Mouse (Mus musculus): ENCODE measurements around the gene Inpp5b. TPM values are rescaled to one million over a fixed set of nuclear protein-coding genes. Genes with fewer than 3 reads are reported as not detected.
"Not testable (repeated sequence)": the region's sequence is repeated elsewhere in the genome, so short reads cannot be mapped to it uniquely, and the experiment has no call there.

Gene Inpp5b
- polyA plus RNA-seq, 1 experiment from 2014 or later: 20.8 TPM

GRCm38 (mm10) chr4:124708200-124708517 lies 33.5 kb upstream of the Inpp5b start:
- peaks cover 22% of the 10 kb centered on the region for H3K4me1 ChIP-seq (ENCODE audit: control insufficient read depth, insufficient read depth, low read length)
- H3K36me3 ChIP-seq (ENCODE audit: control insufficient read depth, insufficient read depth, low read length); H3K9me3 ChIP-seq (replicated peaks; ENCODE audit: control insufficient read depth, low read length); H3K4me3 ChIP-seq (ENCODE audit: low read depth, low read length); H3K9ac ChIP-seq (ENCODE audit: low read length); ATAC-seq; H3K27ac ChIP-seq (ENCODE audit: low read depth, low read length); DNase-seq (ENCODE audit: low spot score): not testable (repeated sequence)
- 18% methylated on average over 1 of the region's 1 CpGs for WGBS
- H3K4me2 ChIP-seq (ENCODE audit: low read length): peak overlapping the region; percentile 51; the same call in 1 of the 2 replicates
- H3K27me3 ChIP-seq (replicated peaks; ENCODE audit: control insufficient read depth, insufficient read depth, low read length): peaks cover 15% of the 10 kb centered on the region; the same call in 1 of the 2 replicates

GRCm38 (mm10) chr4:124708518-124709477 lies 32.9 kb upstream of the Inpp5b start:
- DNase-seq (ENCODE audit: low spot score): peak; percentile 65
- 3% methylated on average over 39 of the region's 41 CpGs for WGBS
- peak overlapping the region; percentile 23 for H3K4me3 ChIP-seq (ENCODE audit: low read depth, low read length)

GRCm38 (mm10) chr4:124709961-124710446 lies 31.6 kb upstream of the Inpp5b start:
- H3K27ac ChIP-seq (ENCODE audit: low read depth, low read length): no peak overlapping the region
- DNase-seq (ENCODE audit: low spot score) (no peak), ATAC-seq (no peak)
- WGBS: 6% methylated on average over 18 of the region's 18 CpGs
- H3K36me3 ChIP-seq (ENCODE audit: control insufficient read depth, insufficient read depth, low read length): no peaks in the 10 kb centered on the region
- H3K27me3 ChIP-seq (replicated peaks; ENCODE audit: control insufficient read depth, insufficient read depth, low read length): peaks cover 15% of the 10 kb centered on the region; the same call in 1 of the 2 replicates
- H3K9me3 ChIP-seq (replicated peaks; ENCODE audit: control insufficient read depth, low read length): no peaks in the 10 kb centered on the region
- H3K4me2 ChIP-seq (ENCODE audit: low read length): peak overlapping the region; percentile 34; the same call in 1 of the 2 replicates
- peaks cover 11% of the 10 kb centered on the region; the same call in 1 of the 2 replicates for H3K4me1 ChIP-seq (ENCODE audit: control insufficient read depth, insufficient read depth, low read length)
- peak overlapping the region; percentile 25; the same call in 1 of the 2 replicates for H3K9ac ChIP-seq (ENCODE audit: low read length)
- no peak overlapping the region for H3K4me3 ChIP-seq (ENCODE audit: low read depth, low read length)

More at GRCm38 (mm10) chr4:124708518-124709477, 32.9 kb upstream of the Inpp5b start:
- peak overlapping the region; percentile 56 for H3K9ac ChIP-seq (ENCODE audit: low read length)
- H3K9me3 ChIP-seq (replicated peaks; ENCODE audit: control insufficient read depth, low read length): no peaks in the 10 kb centered on the region
- ATAC-seq: peak; percentile 52
- H3K27me3 ChIP-seq (replicated peaks; ENCODE audit: control insufficient read depth, insufficient read depth, low read length): peaks cover 15% of the 10 kb centered on the region; the same call in 1 of the 2 replicates
- H3K4me1 ChIP-seq (ENCODE audit: control insufficient read depth, insufficient read depth, low read length): peaks cover 18% of the 10 kb centered on the region
- H3K4me2 ChIP-seq (ENCODE audit: low read length): peak overlapping the region; percentile 51
- H3K27ac ChIP-seq (ENCODE audit: low read depth, low read length): 0 out of 2 replicates have a peak overlapping the region, but pooled peaks have one; percentile 21
- no peaks in the 10 kb centered on the region for H3K36me3 ChIP-seq (ENCODE audit: control insufficient read depth, insufficient read depth, low read length)

- 12% methylated on average over 5 of the region's 5 CpGs for WGBS
- H3K4me1 ChIP-seq (ENCODE audit: control insufficient read depth, insufficient read depth, low read length): peaks cover 17% of the 10 kb centered on the region
- peaks cover 15% of the 10 kb centered on the region; the same call in 1 of the 2 replicates for H3K27me3 ChIP-seq (replicated peaks; ENCODE audit: control insufficient read depth, insufficient read depth, low read length)
- H3K4me2 ChIP-seq (ENCODE audit: low read length): no peak overlapping the region
- H3K36me3 ChIP-seq (ENCODE audit: control insufficient read depth, insufficient read depth, low read length): peaks cover 3% of the 10 kb centered on the region; the same call in 1 of the 2 replicates
- peak; percentile 75 for DNase-seq (ENCODE audit: low spot score)
- no peak overlapping the region for H3K4me3 ChIP-seq (ENCODE audit: low read depth, low read length)
- H3K9ac ChIP-seq (ENCODE audit: low read length): no peak overlapping the region
- H3K9me3 ChIP-seq (replicated peaks; ENCODE audit: control insufficient read depth, low read length): no peaks in the 10 kb centered on the region
- no peak for ATAC-seq
- no peak overlapping the region for H3K27ac ChIP-seq (ENCODE audit: low read depth, low read length)
Observed at GRCm38 (mm10) chr4:124710776-124711291, 30.8 kb upstream of the Inpp5b start.

GRCm38 (mm10) chr4:124712618-124713017 lies 29.0 kb upstream of the Inpp5b start:
- Histone ChIP-seq H3K27ac (ENCODE audit: low read depth, low read length) (no peak overlapping the region), H3K9ac (ENCODE audit: low read length) (no peak overlapping the region), H3K36me3 (ENCODE audit: control insufficient read depth, insufficient read depth, low read length) (peaks cover 19% of the 10 kb centered on the region), H3K9me3 (replicated peaks; ENCODE audit: control insufficient read depth, low read length) (no peaks in the 10 kb centered on the region), H3K4me3 (ENCODE audit: low read depth, low read length) (no peak overlapping the region), H3K4me2 (ENCODE audit: low read length) (no peak overlapping the region), H3K27me3 (replicated peaks; ENCODE audit: control insufficient read depth, insufficient read depth, low read length) (peaks cover 15% of the 10 kb centered on the region; the same call in 1 of the 2 replicates), H3K4me1 (ENCODE audit: control insufficient read depth, insufficient read depth, low read length) (peaks cover 17% of the 10 kb centered on the region)
- 85% methylated on average over 6 of the region's 6 CpGs for WGBS
- ATAC-seq (no peak), DNase-seq (ENCODE audit: low spot score) (no peak)

GRCm38 (mm10) chr4:124713850-124714249 lies 27.8 kb upstream of the Inpp5b start:
- H3K4me3 ChIP-seq (ENCODE audit: low read depth, low read length); DNase-seq (ENCODE audit: low spot score); H3K27ac ChIP-seq (ENCODE audit: low read depth, low read length); H3K9ac ChIP-seq (ENCODE audit: low read length); H3K9me3 ChIP-seq (replicated peaks; ENCODE audit: control insufficient read depth, low read length); H3K4me2 ChIP-seq (ENCODE audit: low read length); ATAC-seq: not testable (repeated sequence)
- Histone ChIP-seq H3K36me3 (ENCODE audit: control insufficient read depth, insufficient read depth, low read length) (peaks cover 31% of the 10 kb centered on the region), H3K27me3 (replicated peaks; ENCODE audit: control insufficient read depth, insufficient read depth, low read length) (peaks cover 15% of the 10 kb centered on the region; the same call in 1 of the 2 replicates), H3K4me1 (ENCODE audit: control insufficient read depth, insufficient read depth, low read length) (peaks cover 13% of the 10 kb centered on the region)
- 79% methylated on average over 4 of the region's 5 CpGs for WGBS

GRCm38 (mm10) chr4:124714545-124715481 lies 26.8 kb upstream of the Inpp5b start, which contains the start of gene Sf3a3:
TSS of gene Sf3a3 (plus strand) at chr4:124714776.
- peak within 1 kb of the TSS; percentile 93 for H3K4me2 ChIP-seq (ENCODE audit: low read length)
- peak within 1 kb of the TSS; percentile 55 for H3K27ac ChIP-seq (ENCODE audit: low read depth, low read length)
- no peaks in the 10 kb centered on the region for H3K9me3 ChIP-seq (replicated peaks; ENCODE audit: control insufficient read depth, low read length)
- ATAC-seq: peak; percentile 94
- H3K9ac ChIP-seq (ENCODE audit: low read length): peak within 1 kb of the TSS; percentile 91
- WGBS: under 1% methylated on average over 57 of the region's 57 CpGs
- H3K27me3 ChIP-seq (replicated peaks; ENCODE audit: control insufficient read depth, insufficient read depth, low read length): peaks cover 8% of the 10 kb centered on the region; the same call in 1 of the 2 replicates
- H3K4me3 ChIP-seq (ENCODE audit: low read depth, low read length): peak within 1 kb of the TSS; percentile 89
- H3K4me1 ChIP-seq (ENCODE audit: control insufficient read depth, insufficient read depth, low read length): peaks cover 8% of the 10 kb centered on the region
- peaks cover 41% of the 10 kb centered on the region for H3K36me3 ChIP-seq (ENCODE audit: control insufficient read depth, insufficient read depth, low read length)
- peak; percentile 98 for DNase-seq (ENCODE audit: low spot score)

GRCm38 (mm10) chr4:124719101-124719500 lies 22.5 kb upstream of the Inpp5b start:
- Histone ChIP-seq H3K4me2 (ENCODE audit: low read length) (no peak overlapping the region), H3K9ac (ENCODE audit: low read length) (no peak overlapping the region), H3K27me3 (replicated peaks; ENCODE audit: control insufficient read depth, insufficient read depth, low read length) (no peaks in the 10 kb centered on the region), H3K9me3 (replicated peaks; ENCODE audit: control insufficient read depth, low read length) (no peaks in the 10 kb centered on the region), H3K27ac (ENCODE audit: low read depth, low read length) (no peak overlapping the region), H3K36me3 (ENCODE audit: control insufficient read depth, insufficient read depth, low read length) (peaks cover 81% of the 10 kb centered on the region), H3K4me3 (ENCODE audit: low read depth, low read length) (no peak overlapping the region), H3K4me1 (ENCODE audit: control insufficient read depth, insufficient read depth, low read length) (peaks cover 6% of the 10 kb centered on the region)
- ATAC-seq (no peak), DNase-seq (ENCODE audit: low spot score) (no peak)
- 93% methylated on average over 4 of the region's 4 CpGs for WGBS

Data from forebrain, embryonic 14.5 days (tissue).